Mouse (Mus musculus): ENCODE measurements around the gene Flot1. TPM values are rescaled to one million over a fixed set of nuclear protein-coding genes. Genes with fewer than 3 reads are reported as not detected.

Gene Flot1
- total RNA-seq (2023): 10 to 100 TPM; 19.9 to 23.4 TPM

DNA sequence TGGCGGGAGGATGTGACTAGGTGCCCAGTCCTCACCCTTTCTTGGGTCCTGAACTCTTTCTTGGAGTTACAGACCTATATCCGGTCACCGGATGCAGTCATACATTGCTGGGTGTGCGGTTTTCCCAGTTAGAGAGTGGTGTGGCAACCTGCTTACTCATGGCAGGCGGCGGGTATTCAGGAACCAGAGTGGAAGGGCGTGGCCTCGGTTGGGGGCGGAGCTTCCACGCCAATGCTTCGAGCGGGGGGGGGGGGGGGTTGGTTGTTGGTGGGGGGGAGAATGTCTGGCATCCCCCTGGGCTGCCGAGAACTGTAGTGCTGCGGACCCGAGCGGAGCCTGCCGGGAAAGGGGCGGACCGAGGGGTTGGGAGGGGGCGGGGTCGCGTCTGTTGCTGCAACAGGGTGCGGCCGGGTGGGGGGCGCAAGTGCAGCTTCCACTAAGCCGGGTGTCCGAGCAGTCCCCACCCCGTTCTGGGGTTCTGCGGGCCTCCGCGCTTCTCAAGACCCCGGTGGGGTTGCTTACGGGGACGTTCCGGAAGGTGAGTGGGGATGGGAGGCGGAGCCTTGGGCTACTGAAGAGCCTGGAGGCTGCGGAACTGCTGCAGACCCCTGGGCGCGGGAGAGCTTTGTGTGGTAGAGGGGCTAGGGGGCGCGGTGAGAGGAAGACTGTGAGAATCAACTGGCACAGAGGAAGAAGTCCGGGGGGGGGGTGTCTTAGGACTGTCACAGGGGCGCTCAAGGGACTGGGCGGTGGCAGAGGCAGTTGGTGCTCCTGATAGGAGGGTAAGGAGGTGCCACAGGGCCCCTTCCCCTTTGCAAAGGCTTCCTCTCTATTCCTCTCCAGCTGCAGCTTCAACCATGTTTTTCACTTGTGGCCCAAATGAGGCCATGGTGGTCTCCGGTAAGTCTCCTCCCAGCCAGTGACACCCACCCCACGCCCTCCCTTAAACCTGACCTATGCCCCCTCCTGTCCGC, at the start of gene Flot1:
Gene Flot1 (plus strand): TSS at position 267 of the 974 bp plus-strand sequence.

DNA sequence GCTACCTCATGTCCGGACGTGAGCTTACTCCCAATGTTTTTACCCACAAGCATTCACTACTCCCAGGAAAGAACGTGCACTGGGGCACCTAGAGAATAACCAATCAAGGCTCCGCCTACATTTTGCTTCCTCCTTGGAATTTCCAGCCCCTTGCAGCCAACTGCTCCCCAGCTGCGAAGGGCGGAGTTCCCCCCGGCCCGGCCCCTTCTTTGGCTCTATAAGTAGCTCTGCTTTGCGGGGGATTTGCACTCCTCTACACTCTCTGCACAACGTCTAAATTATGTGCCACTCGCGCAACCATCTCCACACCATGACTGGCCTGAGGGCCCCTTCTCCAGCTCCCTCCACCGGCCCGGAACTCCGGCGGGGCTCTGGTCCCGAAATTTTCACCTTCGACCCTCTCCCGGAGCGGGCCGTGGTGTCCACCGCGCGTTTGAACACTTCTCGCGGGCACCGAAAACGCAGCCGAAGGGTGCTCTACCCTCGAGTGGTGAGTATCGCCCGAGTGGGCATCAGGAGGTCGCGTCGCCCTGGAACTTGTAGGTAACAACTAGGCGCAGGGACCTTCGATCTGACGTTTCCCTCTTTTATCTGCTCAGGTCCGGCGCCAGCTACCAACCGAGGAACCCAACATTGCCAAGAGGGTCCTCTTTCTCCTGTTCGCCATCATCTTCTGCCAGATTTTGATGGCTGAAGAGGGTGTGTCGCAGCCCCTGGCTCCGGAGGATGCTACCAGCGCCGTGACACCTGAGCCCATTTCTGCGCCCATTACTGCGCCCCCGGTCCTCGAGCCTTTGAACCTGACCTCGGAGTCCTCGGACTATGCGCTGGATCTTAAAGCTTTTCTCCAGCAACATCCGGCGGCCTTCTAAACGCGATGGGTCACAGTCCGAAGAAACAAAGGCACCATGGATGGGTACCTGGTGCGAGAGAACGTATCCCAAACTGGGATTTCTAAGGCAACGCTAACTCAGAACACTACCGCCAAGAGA, 1.3 kb upstream of the Flot1 start, which contains the start of gene Ier3:
Gene Ier3 (plus strand): TSS at position 246 of the 992 bp plus-strand sequence.

DNA sequence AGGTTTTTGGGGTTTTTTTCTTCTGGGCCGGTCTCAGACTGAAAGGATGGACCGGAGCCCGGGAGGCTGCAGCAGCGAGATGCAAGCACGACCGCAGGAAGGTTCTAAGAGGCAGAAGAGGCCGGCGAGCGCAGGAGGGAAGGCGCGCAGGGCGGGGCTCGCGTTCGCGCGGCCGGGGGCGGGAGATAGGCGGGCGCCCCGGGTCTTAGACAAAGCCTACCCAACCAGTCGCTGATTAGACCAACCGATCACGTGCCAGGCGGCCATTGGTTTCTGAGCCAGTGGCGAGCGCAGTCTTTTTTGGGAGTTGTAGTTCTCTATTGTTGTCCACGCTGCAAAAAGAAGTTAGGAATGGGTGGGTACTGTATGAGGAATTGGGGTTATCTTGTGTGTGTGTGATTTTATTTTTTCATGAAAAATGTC, 15.1 kb downstream of the Flot1 start, which contains the start of gene Tubb5:
Gene Tubb5 (minus strand): TSS at position 185 of the 423 bp plus-strand sequence.

DNA sequence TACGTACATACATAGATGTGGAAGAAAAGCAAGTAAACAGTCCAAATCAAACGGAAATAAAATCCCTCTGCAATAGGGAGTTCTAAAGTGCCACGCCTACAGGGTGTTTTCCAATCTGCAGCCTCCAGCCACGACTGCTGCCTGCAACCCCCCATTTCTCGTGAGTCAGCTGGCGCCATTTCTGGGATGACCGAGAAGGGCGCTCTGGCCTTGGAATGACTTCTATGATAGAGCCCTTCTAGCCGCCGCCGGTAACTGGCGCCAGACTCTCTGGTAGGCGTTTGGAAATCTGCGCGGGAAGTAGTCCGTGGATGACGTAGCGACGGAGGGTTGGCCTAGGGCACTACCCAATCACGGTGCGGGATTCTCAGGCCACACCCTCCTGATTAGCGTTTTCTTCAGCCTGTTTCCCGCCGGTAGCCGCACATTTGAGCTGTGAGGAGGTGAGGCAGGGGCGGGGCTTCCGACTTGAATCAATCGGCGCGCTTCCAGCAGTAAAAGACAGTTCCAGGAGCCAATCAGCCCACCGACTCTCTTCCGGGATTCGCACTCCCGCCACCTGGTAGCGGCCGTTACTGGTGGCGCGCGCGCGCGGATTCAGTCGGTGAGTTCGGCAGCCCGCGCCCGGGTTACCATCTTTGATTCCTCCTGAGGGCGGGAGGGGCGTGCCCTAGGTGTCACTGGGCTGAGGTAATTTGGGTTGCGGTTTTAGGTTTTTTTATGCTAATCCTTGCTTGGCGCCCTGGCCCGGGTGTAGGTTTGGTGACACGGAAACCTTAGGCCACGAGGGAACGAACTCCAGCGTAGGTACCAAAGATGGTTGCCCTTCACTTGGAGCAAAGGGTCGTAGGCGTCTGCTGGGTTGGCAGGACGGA, 18.3 kb downstream of the Flot1 start, which contains the start of gene Mdc1:
Gene Mdc1 (plus strand): TSS at position 440 of the 875 bp plus-strand sequence.

DNA sequence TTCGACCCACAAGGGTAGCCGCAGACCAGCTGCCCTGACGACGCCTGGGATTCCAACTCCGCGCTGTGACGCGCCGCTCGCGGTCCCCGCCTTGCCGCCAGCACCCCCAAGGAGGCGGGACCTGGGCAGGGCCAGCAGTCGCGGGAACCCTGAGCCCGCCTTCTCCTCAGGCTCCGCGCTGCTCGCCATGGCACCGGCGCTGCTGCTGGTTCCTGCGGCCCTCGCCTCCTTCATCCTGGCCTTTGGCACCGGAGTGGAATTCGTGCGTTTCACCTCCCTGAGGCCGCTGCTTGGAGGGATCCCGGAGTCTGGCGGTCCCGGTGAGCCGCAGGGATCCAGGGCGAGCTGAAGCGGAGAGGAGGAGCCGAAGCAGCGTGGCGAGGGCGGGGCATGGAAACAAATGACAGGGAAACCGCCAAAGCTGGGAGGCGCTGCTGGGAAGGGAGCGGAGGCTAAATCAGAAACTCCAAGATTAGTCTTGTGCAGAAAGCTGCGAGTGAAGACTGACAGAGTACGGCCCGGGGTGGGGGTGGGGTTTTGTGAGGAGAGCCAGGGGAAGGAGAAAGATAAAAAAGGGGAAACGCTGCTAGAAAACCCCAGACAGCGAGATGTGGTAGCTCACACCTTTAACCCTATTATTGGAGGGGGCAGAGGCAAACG, 38.3 kb downstream of the Flot1 start, which contains the start of gene Nrm:
Gene Nrm (plus strand): TSS at position 121 of the 660 bp plus-strand sequence.

DNA sequence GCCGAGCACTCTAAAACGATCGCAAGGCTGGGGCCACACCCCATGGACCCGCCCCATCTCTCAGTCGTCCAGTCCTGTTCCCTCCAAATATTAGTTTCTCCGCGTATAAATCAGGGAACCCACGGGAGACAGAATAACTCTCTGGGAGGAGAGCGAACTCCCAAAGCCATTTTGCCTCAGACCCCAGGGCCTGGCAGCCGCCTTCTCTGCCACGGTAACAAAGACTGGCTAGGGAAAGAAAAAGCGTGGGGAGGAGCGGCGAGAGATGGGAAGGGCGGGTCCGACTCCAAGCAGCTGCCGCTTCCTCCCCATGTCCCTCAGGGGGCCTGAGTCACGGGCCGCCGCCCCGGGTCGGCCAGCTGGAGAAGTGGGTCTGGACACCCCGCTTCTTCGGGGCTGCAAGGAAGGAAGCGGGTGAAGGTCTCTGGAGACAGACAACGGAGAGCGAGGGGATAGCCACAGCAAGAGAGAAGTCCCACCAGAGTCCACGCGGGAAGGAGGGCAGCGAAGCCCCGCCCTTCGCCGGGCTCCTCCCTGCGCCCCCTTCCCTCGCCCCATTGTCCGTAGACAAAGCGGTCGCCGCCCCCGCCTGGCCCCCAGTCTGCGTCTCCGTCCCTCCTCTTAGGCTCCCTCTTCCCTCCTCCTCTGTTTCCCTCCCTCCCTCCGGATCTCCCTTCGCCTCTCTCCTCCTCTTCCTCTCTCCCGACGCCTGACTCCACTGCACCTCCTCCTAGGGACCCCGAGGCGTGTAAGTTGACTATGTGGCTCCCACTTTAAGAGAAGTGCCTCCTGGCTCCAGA, 42.7 kb downstream of the Flot1 start, which contains the start of gene Ppp1r18:
Gene Ppp1r18 (plus strand): TSS at position 113 of the 800 bp plus-strand sequence.

DNA sequence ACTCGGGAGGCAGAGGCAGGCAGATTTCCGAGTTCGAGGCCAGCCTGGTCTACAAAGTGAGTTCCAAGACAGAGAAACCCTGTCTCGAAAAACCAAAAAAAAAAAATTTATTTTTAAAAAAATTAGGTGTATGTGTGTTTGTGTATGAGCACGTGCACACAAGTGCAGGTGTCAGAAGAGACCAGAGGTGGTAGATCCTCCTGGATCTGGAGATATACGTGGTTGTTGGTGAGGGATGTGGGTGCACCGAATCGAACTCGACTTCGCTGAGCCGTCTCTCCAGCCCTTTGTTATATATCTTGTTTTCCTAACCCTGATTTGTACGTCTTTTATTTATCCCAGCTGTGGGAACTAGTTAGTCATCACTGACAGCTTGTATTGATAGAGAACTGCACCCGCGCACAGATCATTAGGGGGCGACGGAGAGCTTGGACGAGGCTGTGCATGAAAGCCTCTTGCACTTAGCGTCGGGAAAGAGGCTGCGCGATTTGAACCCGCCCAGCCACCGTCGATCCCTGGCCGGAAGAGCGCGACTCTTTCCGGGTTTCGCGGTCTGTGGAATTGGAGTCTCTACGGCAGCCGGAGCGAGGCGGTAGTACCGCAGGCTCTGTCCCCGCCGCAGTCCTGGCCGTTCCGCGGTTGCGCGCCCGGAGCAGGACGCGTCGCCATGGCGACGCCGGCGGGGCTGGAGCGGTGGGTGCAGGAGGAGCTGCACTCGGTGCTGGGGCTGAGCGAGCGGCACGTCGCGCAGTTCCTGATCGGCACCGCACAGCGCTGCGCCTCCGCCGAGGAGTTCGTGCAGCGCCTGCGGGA, 56.4 kb downstream of the Flot1 start, which contains the start of gene Dhx16:
Gene Dhx16 (plus strand): TSS at position 575 of the 813 bp plus-strand sequence.

Other genes starting within 250 kb of the Flot1 start
- gene Sfta2, start 221.7 kb upstream of the Flot1 start, total RNA-seq (2023): not detected
- not detected for gene Gm9573, start 196.6 kb upstream of the Flot1 start, total RNA-seq (2023)
- not detected for gene Mucl3, start 179.5 kb upstream of the Flot1 start, total RNA-seq (2023)
- gene Vars2, start 155.6 kb upstream of the Flot1 start, total RNA-seq (2023): 10 to 100 TPM; 46.4 to 58.1 TPM
- gene Gtf2h4, start 149.5 kb upstream of the Flot1 start, total RNA-seq (2023): 10 to 100 TPM; 16.1 to 23.9 TPM
- under 1 TPM in 1 of 2 experiments, not detected in 1; 0.44 TPM for gene Ddr1, start 118.6 kb upstream of the Flot1 start, total RNA-seq (2023)
- not detected for gene Ier3, start 1.5 kb upstream of the Flot1 start, total RNA-seq (2023)
- 100 to 1,000 TPM; 257 to 280 TPM for gene Tubb5, start 15.1 kb downstream of the Flot1 start, total RNA-seq (2023)
- gene Mdc1, start 18.3 kb downstream of the Flot1 start, total RNA-seq (2023): 10 to 100 TPM; 83.9 to 84.1 TPM
- 100 to 1,000 TPM in 1 of 2 experiments, 10 to 100 TPM in 1; 99.6 to 102 TPM for gene Nrm, start 38.1 kb downstream of the Flot1 start, total RNA-seq (2023)
- 100 to 1,000 TPM; 217 to 237 TPM for gene Ppp1r18, start 42.4 kb downstream of the Flot1 start, total RNA-seq (2023)
- gene Dhx16, start 56.6 kb downstream of the Flot1 start, total RNA-seq (2023): 100 to 1,000 TPM; 127 to 137 TPM
- gene 2310061I04Rik, start 74.2 kb downstream of the Flot1 start, total RNA-seq (2023): 10 to 100 TPM; 28.5 to 31.3 TPM
- gene Atat1, start 86.8 kb downstream of the Flot1 start, total RNA-seq (2023): 10 to 100 TPM; 20.6 to 26.6 TPM
- gene Mrps18b, start 93.2 kb downstream of the Flot1 start, total RNA-seq (2023): 10 to 100 TPM; 62.1 to 71.1 TPM
- 100 to 1,000 TPM; 193 to 197 TPM for gene Ppp1r10, start 93.2 kb downstream of the Flot1 start, total RNA-seq (2023)
- gene Abcf1, start 146.5 kb downstream of the Flot1 start, total RNA-seq (2023): 100 to 1,000 TPM; 117 to 132 TPM
- 10 to 100 TPM; 74.8 to 75.1 TPM for gene Gnl1, start 156.6 kb downstream of the Flot1 start, total RNA-seq (2023)
- gene Prr3, start 157.0 kb downstream of the Flot1 start, total RNA-seq (2023): 10 to 100 TPM; 73.2 to 83.1 TPM
- gene H2-T24, start 197.3 kb downstream of the Flot1 start, total RNA-seq (2023): 10 to 100 TPM; 51.7 to 61.2 TPM
- gene H2-T23, start 209.6 kb downstream of the Flot1 start, total RNA-seq (2023): 100 to 1,000 TPM; 329 to 359 TPM
- 10 to 100 TPM; 85.3 to 96.3 TPM for gene H2-T22, start 219.5 kb downstream of the Flot1 start, total RNA-seq (2023)
- under 1 TPM; 0.47 to 0.78 TPM for gene Gm6034, start 219.7 kb downstream of the Flot1 start, total RNA-seq (2023)
- 10 to 100 TPM; 60.8 to 61.3 TPM for gene Gm11127, start 235.1 kb downstream of the Flot1 start, total RNA-seq (2023)